In the genomic region with DNA sequence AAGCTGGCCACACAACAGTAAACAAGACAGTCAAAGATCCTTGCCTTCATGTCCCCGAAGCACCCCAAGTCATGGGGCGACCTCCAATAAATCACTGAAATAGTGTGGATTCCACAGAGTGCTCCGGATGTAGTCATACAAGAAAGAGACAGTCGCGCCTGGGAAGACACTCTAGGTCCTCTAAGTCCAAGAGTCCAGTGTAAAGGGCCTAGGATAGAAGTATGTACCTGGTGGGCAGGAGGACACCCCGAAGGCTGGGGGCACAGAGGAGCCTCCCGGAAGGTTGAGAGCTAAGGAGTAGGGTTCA, we compare ENCODE assay signal across 9 mouse cellular contexts. TPM values are rescaled to one million over a fixed set of nuclear protein-coding genes. Genes with fewer than 3 reads are reported as not detected.
DNase-seq lines count a peak whose midpoint lies in the region; ATAC-seq lines count a peak whose summit lies in the region.
"Had no signal": no experiment of that assay in that cellular context is flagged by ENCODE, and none has a peak within 500 bp of the region (broad histone marks: within the 10 kb centered on the region; RNA-seq: fewer than 3 reads in every experiment).

No protein-coding gene starts in this region.

- no peak overlapping the region for H3K9ac ChIP-seq in lung, embryonic 15.5 days
- H3K9ac ChIP-seq in intestine, embryonic 15.5 days = no peak overlapping the region
- no peak overlapping the region for H3K9ac ChIP-seq in neural tube, embryonic 13.5 days

- DNase-seq in heart, embryonic 10.5 days (ENCODE audit: low spot score) = no peak
- DNase-seq in heart, postnatal 4 days = no peak
- DNase-seq in lung, postnatal 4 days = no peak
- DNase-seq in cerebellum, adult 11 months = no peak
- DNase-seq in kidney, adult 18-20 months = no peak

- H3K9me3 ChIP-seq in heart, embryonic 10.5 days = no peaks in the 10 kb centered on the region
- H3K9me3 ChIP-seq in lung, embryonic 15.5 days = no peaks in the 10 kb centered on the region
- H3K9me3 ChIP-seq in intestine, embryonic 15.5 days = no peaks in the 10 kb centered on the region
- no peaks in the 10 kb centered on the region for H3K9me3 ChIP-seq in neural tube, embryonic 13.5 days

- peaks cover 12% of the 10 kb centered on the region for H3K4me1 ChIP-seq in heart, embryonic 10.5 days
- H3K4me1 ChIP-seq in lung, embryonic 15.5 days = peaks cover 6% of the 10 kb centered on the region; the same call in 1 of the 2 replicates
- peaks cover 4% of the 10 kb centered on the region for H3K4me1 ChIP-seq in intestine, embryonic 15.5 days (replicated peaks)
- H3K4me1 ChIP-seq in neural tube, embryonic 13.5 days (replicated peaks) = peaks cover 26% of the 10 kb centered on the region

- no peaks in the 10 kb centered on the region for H3K36me3 ChIP-seq in heart, embryonic 10.5 days
- peaks cover under 1% of the 10 kb centered on the region; the same call in 1 of the 2 replicates for H3K36me3 ChIP-seq in lung, embryonic 15.5 days
- no peaks in the 10 kb centered on the region for H3K36me3 ChIP-seq in intestine, embryonic 15.5 days
- peaks cover 77% of the 10 kb centered on the region for H3K36me3 ChIP-seq in neural tube, embryonic 13.5 days

- peaks cover 16% of the 10 kb centered on the region; the same call in 1 of the 2 replicates for H3K27me3 ChIP-seq in heart, embryonic 10.5 days (ENCODE audit: insufficient read depth, poor library complexity, severe bottlenecking)
- H3K27me3 ChIP-seq in lung, embryonic 15.5 days = no peaks in the 10 kb centered on the region
- H3K27me3 ChIP-seq in intestine, embryonic 15.5 days (replicated peaks) = no peaks in the 10 kb centered on the region
- no peaks in the 10 kb centered on the region for H3K27me3 ChIP-seq in neural tube, embryonic 13.5 days

- H3K4me3 ChIP-seq in heart, embryonic 10.5 days = peak overlapping the region; percentile 12; the same call in 1 of the 2 replicates
- H3K4me3 ChIP-seq in lung, embryonic 15.5 days = no peak overlapping the region
- H3K4me3 ChIP-seq in intestine, embryonic 15.5 days (replicated peaks) = no peak overlapping the region; the same call in 1 of the 2 replicates
- H3K4me3 ChIP-seq in neural tube, embryonic 13.5 days = no peak overlapping the region

- peak overlapping the region; percentile 28; the same call in 1 of the 2 replicates for H3K4me2 ChIP-seq in lung, embryonic 15.5 days
- H3K4me2 ChIP-seq in intestine, embryonic 15.5 days (replicated peaks) = peak overlapping the region; percentile 39; the same call in 1 of the 2 replicates
- peak overlapping the region; percentile 17 for H3K4me2 ChIP-seq in neural tube, embryonic 13.5 days

- WGBS in heart, embryonic 10.5 days = 56% methylated on average over 7 of the region's 7 CpGs
- WGBS in lung, embryonic 15.5 days = 47% methylated on average over 7 of the region's 7 CpGs
- WGBS in intestine, embryonic 15.5 days = 48% methylated on average over 7 of the region's 7 CpGs
- 44% methylated on average over 7 of the region's 7 CpGs for WGBS in neural tube, embryonic 13.5 days

- ATAC-seq in lung, embryonic 15.5 days (ENCODE audit: borderline replicate concordance, extremely low read depth, low FRiP score, low TSS enrichment) = no peak; the same call in 1 of the 2 replicates
- ATAC-seq in intestine, embryonic 15.5 days = no peak; the same call in 1 of the 2 replicates
- peak; percentile 13 for ATAC-seq in neural tube, embryonic 13.5 days (ENCODE audit: low read depth)

- H3K27ac ChIP-seq in heart, embryonic 10.5 days = 0 out of 2 replicates have a peak overlapping the region, but pooled peaks have one; percentile 32
- H3K27ac ChIP-seq in lung, embryonic 15.5 days = no peak overlapping the region
- H3K27ac ChIP-seq in intestine, embryonic 15.5 days = no peak overlapping the region
- H3K27ac ChIP-seq in neural tube, embryonic 13.5 days (replicated peaks) = peak overlapping the region; percentile 87

RNA-seq across cellular contexts. Expression of a gene that starts 23.7 kb away (rescaled TPM):
- 0.55 and 1.5 TPM in 2 replicates for polyA plus RNA-seq in heart, embryonic 10.5 days (2016; fragmentation: Nextera tagmentation; extraction: Ambion mirVana)
- under 1 TPM; 0.05 to 0.07 TPM for total RNA-seq in heart, postnatal 4 days (2021)
- polyA plus RNA-seq in lung, embryonic 15.5 days (2015; fragmentation: Nextera tagmentation; extraction: Ambion mirVana) = 7.5 TPM in 2 replicates
- polyA plus RNA-seq in intestine, embryonic 15.5 days (2015; fragmentation: Nextera tagmentation; extraction: Ambion mirVana) = 3.9 and 4.3 TPM in 2 replicates
- polyA plus RNA-seq in neural tube, embryonic 13.5 days (2015; fragmentation: Nextera tagmentation; extraction: Ambion mirVana) = 41.1 and 49.7 TPM in 2 replicates

RNA-seq across cellular contexts. Expression of a gene that starts 27.2 kb away (rescaled TPM):
- polyA plus RNA-seq in heart, embryonic 10.5 days (2016; fragmentation: Nextera tagmentation; extraction: Ambion mirVana) = 16.1 and 18.8 TPM in 2 replicates
- 10 to 100 TPM; 19.1 to 26.0 TPM for total RNA-seq in heart, postnatal 4 days (2021)
- polyA plus RNA-seq in lung, embryonic 15.5 days (2015; fragmentation: Nextera tagmentation; extraction: Ambion mirVana) = 21.3 and 23.5 TPM in 2 replicates
- 18.9 and 19.3 TPM in 2 replicates for polyA plus RNA-seq in intestine, embryonic 15.5 days (2015; fragmentation: Nextera tagmentation; extraction: Ambion mirVana)
- 78.7 and 82.7 TPM in 2 replicates for polyA plus RNA-seq in neural tube, embryonic 13.5 days (2015; fragmentation: Nextera tagmentation; extraction: Ambion mirVana)

RNA-seq across cellular contexts. Expression of a gene that starts 33.1 kb away (rescaled TPM):
- polyA plus RNA-seq in heart, embryonic 10.5 days (2016; fragmentation: Nextera tagmentation; extraction: Ambion mirVana) = 0.19 and 0.20 TPM in 2 replicates
- total RNA-seq in heart, postnatal 4 days (2021) = under 1 TPM; 0.14 TPM
- polyA plus RNA-seq in lung, embryonic 15.5 days (2015; fragmentation: Nextera tagmentation; extraction: Ambion mirVana) = 3.8 and 4.2 TPM in 2 replicates
- polyA plus RNA-seq in intestine, embryonic 15.5 days (2015; fragmentation: Nextera tagmentation; extraction: Ambion mirVana) = 2.2 and 2.8 TPM in 2 replicates
- 0.25 TPM in 1 of 2 replicates, not detected in the other for polyA plus RNA-seq in neural tube, embryonic 13.5 days (2015; fragmentation: Nextera tagmentation; extraction: Ambion mirVana)
- total RNA-seq: left cerebral cortex, postnatal 14 days had no signal

RNA-seq across cellular contexts. Expression of a gene that starts 45.0 kb away (rescaled TPM):
- 27.5 and 30.0 TPM in 2 replicates for polyA plus RNA-seq in heart, embryonic 10.5 days (2016; fragmentation: Nextera tagmentation; extraction: Ambion mirVana)
- 10 to 100 TPM; 66.7 to 68.9 TPM for total RNA-seq in heart, postnatal 4 days (2021)
- 29.6 and 31.3 TPM in 2 replicates for polyA plus RNA-seq in lung, embryonic 15.5 days (2015; fragmentation: Nextera tagmentation; extraction: Ambion mirVana)
- 24.1 and 25.3 TPM in 2 replicates for polyA plus RNA-seq in intestine, embryonic 15.5 days (2015; fragmentation: Nextera tagmentation; extraction: Ambion mirVana)
- polyA plus RNA-seq in neural tube, embryonic 13.5 days (2015; fragmentation: Nextera tagmentation; extraction: Ambion mirVana) = 36.9 and 38.9 TPM in 2 replicates

RNA-seq across cellular contexts. Expression of a gene that starts 45.1 kb away (rescaled TPM):
- polyA plus RNA-seq in heart, embryonic 10.5 days (2016; fragmentation: Nextera tagmentation; extraction: Ambion mirVana) = 0.59 TPM in 1 of 2 replicates, not detected in the other
- under 1 TPM; 0.24 to 0.52 TPM for total RNA-seq in heart, postnatal 4 days (2021)
- 1.4 and 1.5 TPM in 2 replicates for polyA plus RNA-seq in lung, embryonic 15.5 days (2015; fragmentation: Nextera tagmentation; extraction: Ambion mirVana)
- 0.34 and 0.87 TPM in 2 replicates for polyA plus RNA-seq in intestine, embryonic 15.5 days (2015; fragmentation: Nextera tagmentation; extraction: Ambion mirVana)
- polyA plus RNA-seq in neural tube, embryonic 13.5 days (2015; fragmentation: Nextera tagmentation; extraction: Ambion mirVana) = 1.6 and 1.9 TPM in 2 replicates
- total RNA-seq: left cerebral cortex, postnatal 14 days had no signal

Comparison
In these comparisons a context has a peak if more than half of its experiments do, and no peak if none do; other contexts are left out.
1. H3K27ac ChIP-seq: peak in heart, embryonic 10.5 days (single experiment) and neural tube, embryonic 13.5 days (single experiment); none in lung, embryonic 15.5 days (single experiment) and intestine, embryonic 15.5 days (single experiment).
2. Peak in every context shown above with its lines, with median percentiles within 50 percentile points of each other: H3K4me2 ChIP-seq.